Mouse (Mus musculus) T-cell, adult 66 days (primary cell): ENCODE results near the gene Themis. TPM values are rescaled to one million over a fixed set of nuclear protein-coding genes. Genes with fewer than 3 reads are reported as not detected.

Source experiments
- total RNA-seq, 2 experiments: library from RNA; stranded (reverse); gene quantifications; 3 replicates in 1 of 2; 4 replicates in 1 of 2; pipeline ENCODE4 v1.2.4; 2023

Themis gene
- 100 to 1,000 TPM; 198 to 232 TPM for total RNA-seq

DNA sequence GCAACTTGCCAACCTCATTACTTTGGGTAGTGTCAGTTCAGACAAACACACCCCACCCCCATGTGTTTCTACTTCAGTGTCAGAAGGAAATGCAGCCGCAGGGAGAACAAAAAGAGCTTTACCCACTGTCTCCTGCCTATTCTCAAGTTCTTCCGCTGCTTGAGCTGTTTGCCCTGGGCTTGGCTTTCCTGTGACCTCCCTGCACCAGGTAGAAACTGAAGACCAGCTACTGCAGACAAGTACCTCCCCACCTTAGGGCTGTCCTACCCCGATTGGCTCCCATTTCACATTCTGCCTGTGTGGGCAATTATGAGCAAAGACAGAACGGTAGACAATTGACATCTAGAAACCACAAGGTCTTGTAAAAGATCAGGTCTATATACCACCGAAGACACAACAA is at the start of gene Themis:
TSS of gene Themis (plus strand) at position 100 of the 400 bp plus-strand sequence.

